Mouse (Mus musculus) spleen, adult 2 months (tissue): ENCODE measurements around the gene Phf1. TPM values are rescaled to one million over a fixed set of nuclear protein-coding genes. Genes with fewer than 3 reads are reported as not detected.
"Not testable (repeated sequence)": the region's sequence is repeated elsewhere in the genome, so short reads cannot be mapped to it uniquely, and the experiment has no call there.

Experiments used
- DNase-seq, 2 experiments: peaks; one replicate each; pipeline versions ENCODE4 v3.0.0 to v3.0.0-alpha.2; 2012 to 2021; ENCODE audit warnings: low spot score in 2 of 2, low read depth in 1 of 2
- H3K27ac ChIP-seq: fragments of 200-500 bp; 2 replicates; pipeline ENCODE4 v1.5.1; 2012; ENCODE audit warnings: low read length, inconsistent platforms; ENCODE audit not compliant: insufficient read depth
- H3K27me3 ChIP-seq: fragments of 200-500 bp; 2 replicates; pipeline ENCODE4 v1.6.1; 2012; ENCODE audit warnings: mild to moderate bottlenecking, moderate library complexity, low read length, inconsistent platforms; ENCODE audit not compliant: control insufficient read depth, insufficient read depth
- H3K36me3 ChIP-seq: fragments of 200-500 bp; 2 replicates; pipeline ENCODE4 v1.6.1; 2012; ENCODE audit warnings: mild to moderate bottlenecking, low read length, inconsistent platforms; ENCODE audit not compliant: control insufficient read depth, insufficient read depth
- H3K4me1 ChIP-seq: fragments of 200-500 bp; 2 replicates; pipeline ENCODE4 v1.6.1; 2011; ENCODE audit warnings: inconsistent platforms; ENCODE audit not compliant: control insufficient read depth, insufficient read depth, insufficient read length
- H3K4me3 ChIP-seq: fragments of 200-500 bp; 2 replicates; pipeline ENCODE4 v1.5.1; 2011; ENCODE audit warnings: mild to moderate bottlenecking, inconsistent platforms; ENCODE audit not compliant: insufficient read depth, insufficient read length; ENCODE audit errors: extremely low read depth
- CTCF ChIP-seq: fragments of 200-500 bp; IDR thresholded peaks from 2 replicates; pipeline ENCODE4 v1.5.1; 2011; ENCODE audit warnings: mild to moderate bottlenecking, inconsistent platforms; ENCODE audit not compliant: insufficient read depth, insufficient read length, insufficient replicate concordance; ENCODE audit errors: extremely low read depth
- POLR2A ChIP-seq: fragments of 200-500 bp; IDR thresholded peaks from 2 replicates; pipeline ENCODE4 v1.6.1; 2011; ENCODE audit warnings: low read depth, low read length, inconsistent platforms
- WGBS: fragments of 180-500 bp; shearing (Covaris S2); methylation state at CpG from one replicate; pipeline ENCODE4 v1.1.7; 2018; 5-methylcytosine and 5-hydroxymethylcytosine counted together
- polyA plus RNA-seq: library from polyadenylated mRNA; depleted of rRNA; stranded (reverse); fragments of >200 nt; gene quantifications from 2 replicates; pipeline ENCODE4 v1.2.3, GENCODE M21; 2012

Gene Phf1
- polyA plus RNA-seq, 1 experiment, result 103 TPM

DNA sequence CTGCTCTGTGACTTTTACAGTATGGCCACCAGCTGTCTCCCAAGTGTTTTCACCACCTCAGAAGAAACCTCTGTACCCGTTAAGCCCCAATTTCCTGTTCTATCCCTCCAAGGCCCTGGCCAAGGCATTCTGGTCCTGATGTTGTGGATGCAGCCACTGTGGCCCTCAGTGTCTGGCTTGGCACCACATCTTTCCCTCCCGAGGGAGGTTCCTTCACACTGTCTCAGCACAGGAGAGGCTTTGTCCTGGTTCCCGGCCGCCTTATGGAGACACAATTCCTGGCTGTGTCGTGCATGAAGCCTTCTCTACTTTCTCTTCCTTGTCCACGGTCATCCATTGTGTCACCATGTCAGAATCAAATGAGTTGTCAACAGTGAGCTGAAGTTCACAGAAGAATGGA lies 39.4 kb upstream of the Phf1 start:
- H3K4me1 ChIP-seq, result no peaks in the 10 kb centered on the region
- H3K4me3 ChIP-seq, result no peak overlapping the region
- no peak for DNase-seq
- 72% methylated on average over 6 of the region's 6 CpGs for WGBS
- H3K36me3 ChIP-seq, result no peaks in the 10 kb centered on the region
- H3K27me3 ChIP-seq, result no peaks in the 10 kb centered on the region
- H3K27ac ChIP-seq, result no peak overlapping the region; the same call in 1 of the 2 replicates
- TF ChIP-seq POLR2A, result no peak
- TF ChIP-seq CTCF, result no peak

DNA sequence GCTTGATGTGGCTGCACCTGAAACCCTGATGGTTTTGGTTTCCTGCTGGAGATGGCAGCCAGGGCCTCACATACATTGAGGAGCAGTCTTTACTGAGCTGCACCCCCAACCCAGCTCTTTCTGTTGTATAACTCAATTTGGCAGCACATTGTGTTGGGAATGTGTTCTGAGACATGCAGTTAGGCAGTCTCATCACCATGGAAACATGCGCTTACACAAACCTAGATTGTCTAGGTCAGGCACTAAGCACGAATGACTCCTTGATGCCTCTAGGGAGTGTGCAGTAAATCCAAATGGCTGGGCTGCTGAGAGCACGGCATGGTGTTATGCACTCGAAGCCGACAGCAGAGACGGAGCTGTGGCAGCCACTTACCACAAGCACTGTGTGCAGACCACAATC lies 38.5 kb upstream of the Phf1 start:
- TF ChIP-seq POLR2A (no peak), CTCF (no peak)
- H3K27me3 ChIP-seq, result no peaks in the 10 kb centered on the region
- DNase-seq, result no peak
- no peak overlapping the region for H3K4me3 ChIP-seq
- 62% methylated on average over 6 of the region's 6 CpGs for WGBS
- H3K27ac ChIP-seq, result no peak overlapping the region
- no peaks in the 10 kb centered on the region for H3K36me3 ChIP-seq
- H3K4me1 ChIP-seq, result no peaks in the 10 kb centered on the region

DNA sequence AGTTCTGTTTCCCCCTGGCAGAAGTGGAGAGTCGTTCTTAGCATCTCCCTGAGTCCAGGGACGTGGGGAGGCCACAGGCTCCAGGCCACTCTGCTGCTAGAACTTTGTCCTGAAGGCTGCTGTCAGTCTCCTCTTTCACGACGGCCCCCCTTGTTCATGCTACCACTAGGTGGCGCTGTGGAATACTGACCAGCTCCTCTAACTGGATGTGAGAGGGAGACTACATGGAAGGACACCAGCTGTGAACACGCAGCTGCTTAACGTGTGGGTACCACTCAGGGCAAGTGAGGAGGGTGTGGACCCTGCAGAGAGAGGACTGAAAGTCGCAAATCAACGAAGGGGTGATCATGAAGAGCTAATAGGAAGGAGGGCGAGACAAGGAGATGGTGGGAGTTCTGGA lies 37.3 kb upstream of the Phf1 start:
- TF ChIP-seq CTCF (peak; percentile 76; the same call in 1 of the 2 replicates), POLR2A (no peak)
- DNase-seq, result peak; percentile 49 to 64
- Histone ChIP-seq H3K4me3 (no peak overlapping the region), H3K27me3 (no peaks in the 10 kb centered on the region), H3K36me3 (no peaks in the 10 kb centered on the region), H3K27ac (no peak overlapping the region), H3K4me1 (no peaks in the 10 kb centered on the region)
- 19% methylated on average over 10 of the region's 10 CpGs for WGBS

DNA sequence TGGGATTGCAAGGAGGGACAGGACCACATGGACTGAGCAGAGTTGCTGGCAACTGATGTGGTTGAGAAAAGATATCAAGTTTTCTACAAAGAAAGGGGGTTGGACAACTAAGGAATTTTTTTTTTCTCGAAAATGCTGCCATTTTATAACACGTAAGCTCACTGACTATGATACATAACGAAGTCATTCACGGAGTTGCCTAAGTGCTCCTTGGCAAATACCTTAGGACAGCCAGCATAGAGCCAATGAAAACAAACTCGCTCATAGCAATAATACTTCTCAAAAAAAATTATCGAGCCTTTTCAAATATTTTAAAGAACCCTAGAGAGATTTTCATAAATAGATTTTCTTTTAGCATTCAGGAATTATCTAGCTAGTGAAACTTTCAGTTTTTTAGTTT lies 31.9 kb upstream of the Phf1 start:
- no peak for DNase-seq
- Histone ChIP-seq H3K27ac (no peak overlapping the region), H3K4me3 (no peak overlapping the region), H3K36me3 (no peaks in the 10 kb centered on the region), H3K4me1 (no peaks in the 10 kb centered on the region), H3K27me3 (no peaks in the 10 kb centered on the region)
- WGBS, result 88% methylated on average over 6 of the region's 6 CpGs
- TF ChIP-seq POLR2A (no peak), CTCF (no peak)

DNA sequence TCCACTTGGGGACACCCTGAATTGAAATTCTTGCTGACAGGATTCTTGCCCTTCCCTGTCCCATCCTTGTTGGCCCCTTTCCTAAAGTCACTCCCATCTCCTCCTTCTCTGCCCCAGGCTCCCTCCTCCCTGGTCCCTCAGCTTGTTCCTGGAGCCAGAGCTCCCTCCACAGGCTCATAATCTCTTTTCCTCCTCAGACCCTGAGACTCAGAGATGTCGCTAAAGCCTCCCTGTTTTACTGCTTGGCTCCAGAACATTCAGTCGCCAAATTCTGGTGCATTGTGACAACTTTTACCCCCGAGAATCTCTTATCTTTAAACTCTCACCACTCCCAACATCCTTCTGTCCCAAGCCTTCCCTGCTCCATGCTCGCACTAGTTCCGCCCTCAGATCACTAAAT lies 28.5 kb upstream of the Phf1 start:
- Histone ChIP-seq H3K4me1 (no peaks in the 10 kb centered on the region), H3K4me3 (no peak overlapping the region), H3K27ac (no peak overlapping the region), H3K27me3 (no peaks in the 10 kb centered on the region), H3K36me3 (no peaks in the 10 kb centered on the region)
- WGBS, result 62% methylated on average over 5 of the region's 5 CpGs
- TF ChIP-seq CTCF, result no peak
- TF ChIP-seq POLR2A, result no peak
- no peak for DNase-seq

DNA sequence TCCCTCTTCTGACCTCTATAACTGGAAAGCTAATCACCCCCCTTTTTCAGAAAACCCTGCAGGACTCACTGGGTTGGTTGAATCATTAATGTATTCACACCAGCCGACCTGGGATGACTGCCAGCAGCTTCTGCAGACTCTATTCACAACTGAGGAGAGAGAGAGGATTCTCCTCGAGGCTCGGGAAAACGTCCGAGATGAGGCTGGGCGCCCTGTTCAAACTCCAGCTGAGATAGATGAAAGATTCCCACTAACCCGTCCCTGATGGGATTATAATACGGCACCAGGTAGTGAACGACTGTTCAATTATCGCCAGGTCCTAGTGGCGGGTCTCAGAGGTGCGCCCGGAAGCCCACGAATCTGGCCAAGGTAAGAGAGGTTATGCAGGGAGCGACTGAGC lies 25.3 kb upstream of the Phf1 start:
- not testable (repeated sequence) for H3K36me3 ChIP-seq, H3K4me1 ChIP-seq, H3K27me3 ChIP-seq, DNase-seq, H3K27ac ChIP-seq, H3K4me3 ChIP-seq
- 96% methylated on average over 15 of the region's 15 CpGs for whole genome bisulfite sequencing

DNA sequence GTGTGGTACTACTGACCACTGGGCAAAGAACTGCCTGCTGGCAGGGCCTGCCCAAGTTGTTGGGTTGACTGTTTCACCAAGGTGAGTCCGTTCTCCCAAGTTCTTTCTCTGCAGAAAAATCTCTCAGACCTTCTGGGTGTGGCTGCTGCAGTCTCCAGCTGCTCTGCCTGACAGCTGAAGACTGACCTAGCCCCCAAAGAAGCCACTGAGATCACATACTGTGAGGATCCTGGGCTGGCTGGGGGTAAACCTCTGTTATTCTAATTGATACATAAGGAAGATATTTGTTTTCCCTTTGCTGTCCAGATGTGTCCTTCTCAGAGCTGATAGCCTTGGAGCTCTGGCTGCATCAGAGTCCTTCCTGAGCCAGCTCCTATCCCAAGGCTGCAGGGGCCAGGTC lies 17.6 kb upstream of the Phf1 start:
- Histone ChIP-seq H3K36me3 (no peaks in the 10 kb centered on the region), H3K4me1 (no peaks in the 10 kb centered on the region), H3K27ac (no peak overlapping the region), H3K4me3 (no peak overlapping the region), H3K27me3 (no peaks in the 10 kb centered on the region)
- WGBS, result 79% methylated on average over 1 of the region's 1 CpGs
- TF ChIP-seq POLR2A (no peak), CTCF (no peak)
- no peak for DNase-seq
